Mouse (Mus musculus): ENCODE results near the gene Csf2ra.
A peak's percentile ranks its signal among the peaks of the same experiment; 100 is the strongest.
"Not testable (repeated sequence)": the region's sequence is repeated elsewhere in the genome, so short reads cannot be mapped to it uniquely, and the experiment has no call there.

Gene Csf2ra

GRCm38 (mm10) chr19:61227941-61228701 lies at the start of gene Csf2ra:
Gene Csf2ra, minus strand, starts transcription at chr19:61228429.
- DNase-seq (ENCODE audit: low spot score): no peak

GRCm38 (mm10) chr19:61275446-61275845 lies 47.2 kb upstream of the Csf2ra start:
- no peak for DNase-seq (ENCODE audit: low spot score)

- DNase-seq (ENCODE audit: low spot score): not testable (repeated sequence)
Observed at GRCm38 (mm10) chr19:61269141-61269540, 40.9 kb upstream of the Csf2ra start.

- no peak for DNase-seq (ENCODE audit: low spot score)
Observed at GRCm38 (mm10) chr19:61267141-61267540, 38.9 kb upstream of the Csf2ra start.

- no peak for DNase-seq (ENCODE audit: low spot score)
Observed at GRCm38 (mm10) chr19:61266651-61267050, 38.4 kb upstream of the Csf2ra start.

- DNase-seq (ENCODE audit: low spot score): no peak
Observed at GRCm38 (mm10) chr19:61266246-61266615, 38.0 kb upstream of the Csf2ra start.

- DNase-seq (ENCODE audit: low spot score): peak; percentile 60
Observed at GRCm38 (mm10) chr19:61265349-61266245, 37.4 kb upstream of the Csf2ra start.

- no peak for DNase-seq (ENCODE audit: low spot score)
Observed at GRCm38 (mm10) chr19:61264933-61265332, 36.7 kb upstream of the Csf2ra start.

- no peak for DNase-seq (ENCODE audit: low spot score)
Observed at GRCm38 (mm10) chr19:61264227-61264626, 36.0 kb upstream of the Csf2ra start.

- DNase-seq (ENCODE audit: low spot score): no peak
Observed at GRCm38 (mm10) chr19:61261241-61261640, 33.0 kb upstream of the Csf2ra start.

GRCm38 (mm10) chr19:61257733-61258132 lies 29.5 kb upstream of the Csf2ra start:
- DNase-seq (ENCODE audit: low spot score): no peak

- no peak for DNase-seq (ENCODE audit: low spot score)
Observed at GRCm38 (mm10) chr19:61256166-61256887, 28.1 kb upstream of the Csf2ra start.

- DNase-seq (ENCODE audit: low spot score): not testable (repeated sequence)
Observed at GRCm38 (mm10) chr19:61247334-61247733, 19.1 kb upstream of the Csf2ra start.

- no peak for DNase-seq (ENCODE audit: low spot score)
Observed at GRCm38 (mm10) chr19:61244721-61245436, 16.6 kb upstream of the Csf2ra start.

- DNase-seq (ENCODE audit: low spot score): no peak
Observed at GRCm38 (mm10) chr19:61237967-61238366, 9.7 kb upstream of the Csf2ra start.

- DNase-seq (ENCODE audit: low spot score): no peak
Observed at GRCm38 (mm10) chr19:61234532-61234931, 6.3 kb upstream of the Csf2ra start.

- DNase-seq (ENCODE audit: low spot score): peak; percentile 92
Observed at GRCm38 (mm10) chr19:61226928-61227854, 1.0 kb downstream of the Csf2ra start.

GRCm38 (mm10) chr19:61226401-61226927 lies 1.8 kb downstream of the Csf2ra start:
- peak; percentile 72 for DNase-seq (ENCODE audit: low spot score)

GRCm38 (mm10) chr19:61225526-61226400 lies 2.5 kb downstream of the Csf2ra start:
- peak; percentile 89 for DNase-seq (ENCODE audit: low spot score)

All from left cerebral cortex, adult 11 months (tissue).